Mouse (Mus musculus) myocyte (in vitro differentiated cells): ENCODE data around the gene Galnt7.

Experiments used
- CEBPB ChIP-seq: IDR thresholded peaks from 2 replicates; pipeline ENCODE4 v1.6.1; 2011; ENCODE audit warnings: mild to moderate bottlenecking, moderate library complexity; ENCODE audit not compliant: poor library complexity, insufficient read depth, severe bottlenecking
- E2F4 ChIP-seq: IDR thresholded peaks from one replicate; pipeline ENCODE4 v1.6.1; 2011; ENCODE audit warnings: mild to moderate bottlenecking, control low read depth, moderate library complexity; ENCODE audit not compliant: insufficient read depth
- MAX ChIP-seq: IDR thresholded peaks from one replicate; pipeline ENCODE4 v1.6.1; 2011; ENCODE audit warnings: low read depth, mild to moderate bottlenecking, control low read depth
- MYOD1 ChIP-seq, 3 experiments: IDR thresholded peaks; one replicate each; pipeline ENCODE4 v1.6.1; 2011; ENCODE audit warnings: control low read depth in 2 of 3, low read depth in 2 of 3, mild to moderate bottlenecking in 2 of 3, moderate library complexity in 1 of 3; ENCODE audit not compliant: insufficient read length in 2 of 3, control insufficient read depth in 1 of 3
- MYOG ChIP-seq, 3 experiments: IDR thresholded peaks; one replicate each; pipeline ENCODE4 v1.6.1; 2011; ENCODE audit warnings: control low read depth in 2 of 3, low read depth in 2 of 3, mild to moderate bottlenecking in 2 of 3; ENCODE audit not compliant: insufficient read length in 2 of 3, control insufficient read depth in 1 of 3, insufficient read depth in 1 of 3
- POLR2A ChIP-seq: IDR thresholded peaks from one replicate; pipeline ENCODE4 v1.6.1; 2011; ENCODE audit warnings: low read depth, mild to moderate bottlenecking, control low read depth, moderate library complexity; ENCODE audit not compliant: insufficient read length
- POLR2AphosphoS2 ChIP-seq: IDR thresholded peaks from one replicate; pipeline ENCODE4 v1.6.1; 2011; ENCODE audit warnings: low read depth, control low read depth; ENCODE audit not compliant: insufficient read length
- REST ChIP-seq: IDR thresholded peaks from one replicate; pipeline ENCODE4 v1.6.1; 2011; ENCODE audit warnings: mild to moderate bottlenecking, control low read depth, moderate library complexity; ENCODE audit not compliant: insufficient read depth, insufficient read length
- SRF ChIP-seq: IDR thresholded peaks from one replicate; pipeline ENCODE4 v1.6.1; 2011; ENCODE audit warnings: low read depth; ENCODE audit not compliant: control insufficient read depth, insufficient read length
- TCF12 ChIP-seq: IDR thresholded peaks from one replicate; pipeline ENCODE4 v1.6.1; 2011; ENCODE audit warnings: mild to moderate bottlenecking, control low read depth; ENCODE audit not compliant: poor library complexity, insufficient read depth, severe bottlenecking
- TCF3 ChIP-seq: IDR thresholded peaks from one replicate; pipeline ENCODE4 v1.6.1; 2011; ENCODE audit warnings: low read depth, control low read depth; ENCODE audit not compliant: insufficient read length
- USF1 ChIP-seq: IDR thresholded peaks from one replicate; pipeline ENCODE4 v1.6.1; 2011; ENCODE audit warnings: low read depth, mild to moderate bottlenecking, control low read depth, moderate library complexity

DNA sequence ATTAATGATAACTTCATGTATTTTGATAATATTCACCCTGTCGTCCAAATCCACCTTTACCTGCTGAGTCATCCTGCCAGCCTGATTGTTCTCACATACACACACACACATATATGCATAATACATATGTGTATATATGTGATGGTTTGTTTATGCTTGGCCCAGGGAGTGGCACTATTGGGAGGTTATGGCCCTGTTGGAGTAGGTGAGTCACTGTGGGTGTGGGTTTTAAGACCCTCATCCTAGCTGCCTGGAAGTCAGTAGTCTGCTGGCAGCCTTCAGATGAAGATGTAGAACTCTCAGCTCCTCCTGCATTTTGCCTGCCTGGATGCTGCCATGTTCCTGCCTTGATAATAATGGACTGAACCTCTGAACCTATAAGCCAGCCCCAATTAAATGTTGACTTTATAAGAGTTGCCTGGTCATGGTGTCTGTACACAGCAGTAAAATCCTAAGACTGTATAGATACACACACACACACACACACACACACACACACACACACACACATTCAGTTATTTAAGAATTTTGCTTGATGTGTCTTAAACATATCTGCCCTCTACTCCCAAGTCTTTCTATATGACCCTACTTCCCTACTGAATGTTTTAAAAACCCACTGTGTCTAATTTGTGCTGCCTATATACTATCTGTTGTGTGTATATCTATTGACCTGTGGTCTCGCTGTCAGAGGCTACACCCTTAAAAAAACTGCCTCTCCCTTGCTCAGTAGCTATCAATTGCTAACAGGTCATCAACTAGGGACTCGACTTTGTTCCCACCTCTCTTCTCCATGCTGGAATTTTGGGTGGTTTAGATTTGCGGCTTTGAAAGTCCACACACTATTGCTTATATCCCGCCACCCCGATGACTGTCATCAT lies 23.8 kb downstream of the Galnt7 start:
- TF ChIP-seq POLR2A (no peak), E2F4 (no peak), MAX (no peak), USF1 (no peak), MYOD1 (IDR thresholded peaks at IDR 0.05; ENCODE audit: control insufficient read depth in 1 of 3, insufficient read length in 2 of 3, low read depth in 2 of 3) (no peak), MYOG (IDR thresholded peaks at IDR 0.05; ENCODE audit: control insufficient read depth in 1 of 3, insufficient read depth in 1 of 3, insufficient read length in 2 of 3, low read depth in 2 of 3) (no peak), CEBPB (no peak), POLR2AphosphoS2 (no peak), TCF12 (no peak), SRF (no peak), REST (no peak), TCF3 (no peak)
